Mouse (Mus musculus): ENCODE measurements around the gene Chp2. TPM values are rescaled to one million over a fixed set of nuclear protein-coding genes. Genes with fewer than 3 reads are reported as not detected.
A peak's percentile ranks its signal among the peaks of the same experiment; 100 is the strongest.
"Not testable (repeated sequence)": the region's sequence is repeated elsewhere in the genome, so short reads cannot be mapped to it uniquely, and the experiment has no call there.

Gene Chp2
- total RNA-seq, 1 experiment from 2014 or later = 1.6 TPM

DNA sequence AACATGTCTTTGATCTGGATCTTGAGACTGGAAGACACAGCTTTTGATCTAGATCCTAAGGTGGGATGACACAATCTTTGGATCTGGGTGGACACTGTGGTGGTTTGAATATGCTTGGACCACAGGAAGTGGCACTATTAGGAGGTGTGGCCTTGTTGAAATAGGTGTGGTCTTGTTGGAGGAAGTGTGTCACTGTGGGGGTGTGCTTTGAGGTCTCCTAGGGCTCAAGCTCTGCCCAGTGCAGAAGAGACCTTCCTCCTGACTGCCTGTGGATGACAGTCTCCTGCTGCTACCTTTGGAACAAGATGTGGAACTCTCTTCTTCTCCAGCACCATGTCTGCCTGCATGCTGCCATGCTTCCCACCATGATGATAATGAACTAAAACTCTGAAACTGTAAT, 23.4 kb downstream of the Chp2 start:
- DNase-seq = not testable (repeated sequence)

DNA sequence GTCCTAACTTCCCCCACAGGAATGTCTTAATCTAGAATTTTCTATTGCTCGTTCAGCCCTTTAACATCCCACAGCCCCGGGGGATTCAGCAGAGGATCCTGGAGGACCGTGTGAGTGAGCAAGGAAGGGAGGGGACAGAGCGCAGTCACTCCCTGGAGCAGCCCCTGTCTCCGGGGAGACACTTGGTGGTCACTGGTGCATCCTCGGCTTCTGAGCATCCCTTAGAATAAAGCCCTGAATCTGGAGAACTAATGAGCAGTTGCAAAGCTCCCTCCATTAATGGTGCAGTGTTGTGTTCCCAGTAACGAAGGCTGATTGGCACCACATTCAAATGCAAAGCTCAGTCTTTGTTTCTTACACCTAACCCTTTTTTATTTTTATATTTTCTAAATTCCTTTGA, 24.9 kb downstream of the Chp2 start:
- no peak for DNase-seq

DNA sequence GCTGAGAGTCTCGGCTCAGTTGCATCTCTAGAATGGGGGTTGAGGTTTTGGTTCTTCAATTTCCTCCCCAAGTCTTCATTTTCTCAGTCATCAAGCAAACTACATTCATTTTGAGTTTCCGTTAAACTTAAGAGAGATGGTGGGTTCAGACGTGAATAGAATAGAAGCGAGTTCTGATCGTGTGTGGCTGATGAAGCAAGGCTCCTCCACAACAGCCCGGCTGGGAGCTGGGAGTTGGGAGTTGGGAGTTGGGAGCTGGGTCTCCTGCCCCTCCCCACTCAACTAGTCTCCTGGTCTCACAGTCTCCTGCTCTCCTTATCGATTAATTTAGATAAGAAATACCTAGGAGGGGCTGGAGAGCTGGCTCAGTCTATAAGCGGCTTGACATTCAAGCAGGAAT, 25.3 kb downstream of the Chp2 start:
- DNase-seq = no peak

DNA sequence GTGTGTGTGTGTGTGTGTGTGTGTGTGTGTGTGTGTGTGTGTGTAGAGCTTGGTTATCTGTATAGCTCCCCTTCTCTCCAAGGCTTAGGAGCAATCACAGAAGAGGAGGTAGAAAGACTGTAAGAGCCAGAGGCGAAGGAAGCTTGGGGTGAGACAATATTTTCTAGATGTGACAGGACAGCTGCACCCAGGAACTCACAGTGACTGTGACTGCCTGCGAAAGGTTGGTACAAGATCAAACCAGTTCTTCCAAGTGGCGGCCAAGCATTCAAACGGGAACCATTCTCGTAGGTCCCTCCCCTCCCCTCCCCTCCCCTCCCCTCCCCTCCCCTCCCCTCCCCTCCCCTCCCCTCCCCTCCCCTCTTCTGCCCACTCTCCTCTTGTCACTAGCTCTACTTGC, 26.7 kb downstream of the Chp2 start:
- DNase-seq = no peak

DNA sequence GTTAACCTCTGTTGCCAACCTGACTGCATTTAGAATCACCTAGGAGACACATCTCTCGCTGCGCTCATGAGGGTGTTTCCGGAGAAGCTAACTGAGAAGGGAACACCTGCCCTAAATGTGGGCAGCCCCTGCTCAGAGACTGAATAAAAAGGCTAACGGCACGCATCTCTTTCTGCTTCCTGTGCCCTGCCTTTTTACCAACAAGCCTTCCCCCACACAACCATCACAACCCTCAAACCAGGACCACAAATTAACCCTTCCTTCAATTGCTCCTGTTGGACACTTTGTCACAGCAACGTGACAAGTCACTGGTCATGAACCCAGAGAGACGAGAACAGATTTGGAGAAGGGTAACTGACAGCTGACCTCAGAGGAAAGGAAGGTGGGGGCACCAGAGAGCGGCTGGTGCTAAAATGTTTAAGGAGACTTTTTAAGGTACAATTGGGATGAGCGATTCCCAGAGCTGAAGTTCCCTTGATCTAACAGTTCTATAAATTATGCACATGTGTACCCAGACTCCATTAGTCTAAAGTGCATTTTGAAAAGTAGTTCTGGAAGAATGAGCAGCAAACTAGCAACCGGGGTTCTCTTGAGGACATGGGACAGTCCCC, 28.1 kb downstream of the Chp2 start:
- no peak for DNase-seq

DNA sequence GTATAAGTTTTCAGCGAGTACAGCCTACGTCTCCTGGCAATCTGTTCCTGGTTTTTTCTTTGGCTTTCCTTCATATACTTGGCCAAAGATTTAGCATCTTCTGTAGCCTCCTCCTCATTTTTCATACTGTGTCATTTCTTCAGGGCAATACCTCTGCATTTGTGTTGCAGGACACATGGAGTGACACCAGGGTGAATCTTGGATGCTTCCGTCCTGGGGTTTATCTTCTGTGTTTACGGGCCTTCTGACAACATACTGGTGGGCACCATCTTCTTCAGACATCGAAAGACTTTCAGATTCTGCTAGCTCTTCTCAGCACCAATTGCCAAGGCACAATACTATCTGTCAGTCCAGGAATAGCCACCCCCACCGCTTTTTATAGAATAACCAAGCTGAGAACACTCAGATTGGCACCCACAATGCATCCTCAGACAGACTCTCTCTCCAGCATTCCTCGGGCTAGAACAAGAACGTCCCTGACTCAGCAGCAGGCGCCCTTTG, 30.1 kb downstream of the Chp2 start:
- DNase-seq = no peak

DNA sequence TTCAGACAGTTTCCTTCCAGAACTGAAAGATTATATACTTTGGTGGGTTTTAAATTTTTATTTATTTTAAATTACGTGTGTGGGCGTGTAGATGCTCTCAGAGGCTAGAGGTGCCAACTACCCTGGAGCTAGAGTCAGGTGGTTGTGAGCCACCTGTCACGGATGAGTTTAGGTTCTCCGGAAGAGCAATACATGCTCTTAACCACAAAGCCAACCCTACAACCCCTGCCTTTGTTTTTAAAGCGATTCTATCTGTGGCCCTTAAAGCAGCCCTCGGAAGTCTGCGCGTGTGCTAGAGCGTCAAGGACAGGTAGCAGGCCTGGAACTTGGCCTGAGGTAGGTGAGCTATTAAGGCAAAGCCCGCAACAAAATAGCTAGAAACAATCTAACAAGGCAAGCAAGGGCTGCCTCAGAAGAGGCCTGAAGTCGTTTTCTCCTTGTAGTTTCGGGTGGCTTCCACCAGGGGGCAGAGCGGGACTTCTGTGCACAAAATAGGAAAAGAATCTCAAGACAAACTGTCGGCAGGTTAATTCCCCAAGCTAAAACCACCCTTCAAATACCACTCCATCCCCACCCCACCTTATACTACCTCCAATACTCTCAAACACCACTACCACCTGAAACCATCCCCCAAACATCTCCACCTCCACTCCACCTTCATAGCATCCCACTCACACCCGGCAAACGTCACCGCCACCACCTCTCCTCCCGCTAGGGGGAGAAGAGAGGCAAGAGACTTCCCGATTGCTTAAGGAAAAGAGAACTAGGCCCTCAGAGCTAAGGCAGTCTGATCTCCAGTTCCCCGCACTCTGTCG, 32.1 kb downstream of the Chp2 start:
- DNase-seq = peak; percentile 73

DNA sequence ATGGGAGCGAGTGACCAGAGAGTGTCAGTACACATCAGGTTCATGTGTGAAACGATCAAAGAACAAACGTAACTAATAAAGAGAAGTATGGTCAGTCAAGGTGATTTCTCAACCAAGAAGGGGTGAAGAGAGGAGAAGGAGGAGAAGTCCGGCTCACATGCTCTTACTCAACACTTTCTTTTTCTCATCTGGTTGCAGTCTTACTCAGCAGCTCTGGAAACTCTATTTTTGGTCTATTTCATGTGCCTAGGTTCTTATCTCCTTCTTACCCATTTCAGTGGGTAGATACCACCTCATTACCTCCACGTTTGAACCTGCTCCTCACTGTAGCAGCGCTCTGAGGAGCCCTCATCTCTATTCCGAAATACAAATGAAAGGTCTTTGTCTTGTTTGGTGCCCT, 37.4 kb downstream of the Chp2 start:
- no peak for DNase-seq

DNA sequence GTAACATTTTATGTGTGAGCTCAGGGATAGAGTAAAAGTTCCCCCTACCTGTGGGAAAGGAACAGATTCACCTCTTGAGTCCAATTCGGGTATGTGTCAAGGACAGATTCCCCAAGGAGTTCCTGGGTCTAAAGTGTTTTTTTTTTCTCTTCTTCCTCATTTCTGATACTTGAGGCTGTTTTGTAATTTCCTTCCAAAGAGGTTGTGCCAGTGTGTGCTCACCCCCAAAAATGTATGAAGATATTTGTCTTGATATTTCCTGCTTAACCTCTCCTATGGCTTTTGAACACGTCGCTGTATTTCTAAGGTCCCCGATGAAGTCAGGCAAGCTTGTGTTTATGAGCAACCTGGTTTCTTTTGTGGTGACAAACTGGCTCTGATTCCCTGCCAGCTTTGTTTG, 39.2 kb downstream of the Chp2 start:
- DNase-seq = no peak

DNA sequence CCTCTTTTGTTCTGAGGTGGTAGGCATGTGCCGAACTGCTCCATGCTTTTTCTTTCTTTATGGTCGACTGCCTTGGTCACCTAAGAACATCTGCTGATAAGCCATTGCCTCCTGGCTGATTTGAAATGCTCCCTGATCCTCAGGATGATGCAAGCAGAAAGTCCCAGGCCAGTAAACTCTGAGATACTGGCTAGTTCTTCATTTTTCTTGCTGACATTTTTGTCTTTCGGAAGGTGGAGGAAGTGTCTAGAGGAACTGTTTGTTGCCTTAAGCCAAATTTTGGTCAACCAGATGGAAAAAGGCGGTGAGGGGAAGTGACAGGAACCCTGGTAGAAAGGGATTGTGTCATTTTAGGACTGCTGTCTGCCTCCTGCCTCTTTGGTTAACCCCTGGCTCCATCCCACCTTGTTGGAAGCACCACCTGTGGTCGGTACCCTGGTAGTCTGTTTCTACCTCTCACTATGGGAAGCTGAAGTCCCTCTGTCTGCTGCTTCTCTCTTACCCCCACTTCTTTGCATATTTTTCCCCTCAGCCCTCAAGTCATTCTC, 40.8 kb downstream of the Chp2 start:
- DNase-seq = no peak

DNA sequence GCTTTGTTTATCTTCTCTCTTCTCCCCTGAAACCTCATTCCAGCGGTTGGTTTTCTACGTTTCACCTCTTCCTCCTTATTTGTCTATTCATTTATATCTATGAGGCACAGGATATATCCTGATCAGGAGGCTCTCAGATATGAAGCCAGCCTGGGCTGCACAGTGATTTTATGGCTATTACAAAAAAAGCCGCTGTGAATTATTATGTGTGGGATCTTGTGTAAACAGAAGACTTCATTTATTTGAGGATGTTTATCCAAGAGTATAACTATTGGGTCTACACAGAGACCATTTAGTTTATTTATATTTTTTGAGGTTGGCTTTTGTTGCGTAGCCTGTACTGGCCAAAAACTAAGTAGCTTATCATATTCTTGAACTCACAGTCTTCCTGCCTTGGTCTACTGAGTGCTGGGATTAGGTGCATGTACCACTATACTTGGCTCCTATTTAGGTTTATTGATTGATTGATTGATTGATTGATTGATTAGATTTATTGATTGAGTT, 49.7 kb downstream of the Chp2 start:
- no peak for DNase-seq

DNA sequence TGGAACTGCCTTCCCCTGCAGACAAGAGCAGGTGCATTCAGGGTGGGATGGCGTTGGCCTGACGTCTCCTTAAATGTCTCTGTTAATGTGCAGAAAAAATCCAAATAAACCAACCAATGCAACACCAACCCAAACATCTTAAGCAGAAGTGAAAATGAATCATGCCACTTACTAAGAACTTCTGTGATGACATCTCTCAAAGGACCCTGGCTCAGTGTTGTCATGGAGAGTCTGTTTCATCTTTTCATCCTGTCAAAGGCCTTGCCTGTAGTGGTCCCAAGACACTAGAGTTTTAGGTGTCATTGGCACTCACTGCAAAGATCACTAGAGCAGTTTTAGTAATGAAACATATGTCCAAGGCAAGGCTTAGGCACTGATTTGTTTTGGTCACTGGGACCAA, 53.0 kb downstream of the Chp2 start:
- DNase-seq = no peak

Other genes starting within 250 kb of the Chp2 start
- gene Cog7, start 237.8 kb upstream of the Chp2 start, total RNA-seq (2021) = 23.1 and 31.7 TPM in 2 replicates
- 16.6 and 17.6 TPM in 2 replicates for gene Gga2, start 198.3 kb upstream of the Chp2 start, total RNA-seq (2021)
- 53.2 and 56.1 TPM in 2 replicates for gene Ubfd1, start 152.3 kb upstream of the Chp2 start, total RNA-seq (2021)
- gene Ears2, start 152.2 kb upstream of the Chp2 start, total RNA-seq (2021) = 18.5 and 19.7 TPM in 2 replicates
- gene Ndufab1, start 117.6 kb upstream of the Chp2 start, total RNA-seq (2021) = 407 and 491 TPM in 2 replicates
- gene Palb2, start 86.5 kb upstream of the Chp2 start, total RNA-seq (2021) = 2.8 and 3.2 TPM in 2 replicates
- 60.0 and 77.0 TPM in 2 replicates for gene Dctn5, start 86.5 kb upstream of the Chp2 start, total RNA-seq (2021)
- 8.1 and 10.2 TPM in 2 replicates for gene Plk1, start 60.1 kb upstream of the Chp2 start, total RNA-seq (2021)
- 0.15 TPM in 1 of 2 replicates, not detected in the other for gene Ern2, start 33.3 kb upstream of the Chp2 start, total RNA-seq (2021)
- gene Prkcb, start 69.3 kb downstream of the Chp2 start, total RNA-seq (2021) = 6.1 and 10.7 TPM in 2 replicates

All from adrenal gland, postnatal 25 days (tissue).